Mouse (Mus musculus) hindbrain, embryonic 11.5 days (tissue): ENCODE data around the gene Phgdh. TPM values are rescaled to one million over a fixed set of nuclear protein-coding genes. Genes with fewer than 3 reads are reported as not detected.

Experiments
- ATAC-seq: fragments of 200-750 bp; cut with Nextera tagmentation; 2 replicates; pipeline ENCODE4 v1.8.0; 2017; ENCODE audit warnings: mild to moderate bottlenecking, moderate TSS enrichment, moderate library complexity; ENCODE audit not compliant: low FRiP score
- DNase-seq: peaks from one replicate; pipeline ENCODE4 v3.0.0-alpha.2; 2015; ENCODE audit warnings: low spot score
- H3K27ac ChIP-seq: fragments of 300-500 bp; sonication (generic); 2 replicates; pipeline ENCODE4 v1.5.1; 2014; ENCODE audit warnings: mild to moderate bottlenecking, low read depth, low read length
- H3K27me3 ChIP-seq: fragments of 300-500 bp; sonication (generic); 2 replicates; pipeline ENCODE4 v1.6.1; 2014; ENCODE audit warnings: mild to moderate bottlenecking, low read length, moderate library complexity, mixed read lengths; ENCODE audit not compliant: control insufficient read depth, insufficient read depth
- H3K36me3 ChIP-seq: fragments of 300-500 bp; sonication (generic); 2 replicates; pipeline ENCODE4 v1.6.1; 2014; ENCODE audit warnings: mild to moderate bottlenecking, low read length, moderate library complexity, mixed read lengths; ENCODE audit not compliant: control insufficient read depth, insufficient read depth
- H3K4me1 ChIP-seq: fragments of 300-500 bp; sonication (generic); replicated peaks from 2 replicates; pipeline ENCODE4 v1.6.1; 2014; ENCODE audit warnings: low read length, mixed read lengths; ENCODE audit not compliant: control insufficient read depth, insufficient read depth
- H3K4me2 ChIP-seq: fragments of 300-500 bp; sonication (generic); replicated peaks from 2 replicates; pipeline ENCODE4 v1.6.1; 2014; ENCODE audit warnings: mild to moderate bottlenecking, low read depth, low read length
- H3K4me3 ChIP-seq: fragments of 300-500 bp; sonication (generic); 2 replicates; pipeline ENCODE4 v1.5.1; 2014; ENCODE audit warnings: low read depth, low read length
- H3K9ac ChIP-seq: fragments of 300-500 bp; sonication (generic); 2 replicates; pipeline ENCODE4 v1.6.1; 2014; ENCODE audit warnings: low read depth, low read length
- H3K9me3 ChIP-seq: fragments of 300-500 bp; sonication (generic); 2 replicates; pipeline ENCODE4 v1.6.1; 2016; ENCODE audit warnings: low read length; ENCODE audit not compliant: control insufficient read depth
- WGBS: fragments of 180-500 bp; shearing (Covaris S2); extraction: QIAGEN DNeasy Blood & Tissue Kit; methylation state at CpG from one replicate; pipeline ENCODE4 v1.1.7; 2014; 5-methylcytosine and 5-hydroxymethylcytosine counted together
- polyA plus RNA-seq: library from polyadenylated mRNA; unstranded; fragments of >200 nt; fragmentation: Nextera tagmentation; extraction: Ambion mirVana; gene quantifications from 2 replicates; pipeline ENCODE4 v1.2.1, GENCODE M21; 2014

Gene Phgdh
- polyA plus RNA-seq, 1 experiment from 2014 or later: 319 TPM

- Histone ChIP-seq H3K4me2 (no peak overlapping the region), H3K36me3 (no peaks in the 10 kb centered on the region), H3K27me3 (no peaks in the 10 kb centered on the region), H3K9ac (no peak overlapping the region), H3K27ac (0 out of 2 replicates have a peak overlapping the region, but pooled peaks have one; percentile 6), H3K9me3 (no peaks in the 10 kb centered on the region), H3K4me1 (no peaks in the 10 kb centered on the region), H3K4me3 (no peak overlapping the region)
- ATAC-seq (no peak), DNase-seq (no peak)
- 58% methylated on average over 6 of the region's 6 CpGs for WGBS
These were observed 16.2 kb upstream of the Phgdh start for GRCm38 (mm10) chr3:98356026-98356365.

GRCm38 (mm10) chr3:98355344-98356025 is 15.7 kb upstream of the Phgdh start:
- H3K4me2 ChIP-seq: no peak overlapping the region
- WGBS: 63% methylated on average over 10 of the region's 10 CpGs
- H3K27ac ChIP-seq: no peak overlapping the region
- no peak overlapping the region for H3K9ac ChIP-seq
- H3K9me3 ChIP-seq: no peaks in the 10 kb centered on the region
- no peak overlapping the region for H3K4me3 ChIP-seq
- no peaks in the 10 kb centered on the region for H3K4me1 ChIP-seq
- no peaks in the 10 kb centered on the region for H3K36me3 ChIP-seq
- DNase-seq (peak; percentile 28), ATAC-seq (peak; percentile 86)
- H3K27me3 ChIP-seq: no peaks in the 10 kb centered on the region

DNA sequence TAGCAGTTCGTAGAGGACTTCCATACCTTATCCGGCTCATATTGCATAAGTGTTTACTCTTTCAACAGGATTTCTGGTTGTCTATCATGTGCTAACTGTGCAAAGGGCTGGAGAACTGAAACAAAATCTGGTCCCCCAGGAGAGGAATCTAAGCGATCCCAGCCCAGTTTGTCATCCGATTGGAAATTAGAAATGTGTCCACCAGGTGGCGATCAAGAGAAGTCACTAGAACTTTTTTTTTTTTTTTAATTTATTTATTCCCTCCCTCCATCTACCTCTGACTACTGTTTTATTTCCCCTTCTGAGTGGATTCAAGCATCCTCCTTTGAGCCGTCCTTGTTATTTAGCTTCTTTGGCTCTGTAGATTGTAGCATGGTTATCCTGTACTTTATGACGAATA is 14.1 kb upstream of the Phgdh start:
- Histone ChIP-seq H3K9ac (no peak overlapping the region), H3K27ac (no peak overlapping the region), H3K4me3 (no peak overlapping the region), H3K4me1 (no peaks in the 10 kb centered on the region), H3K36me3 (no peaks in the 10 kb centered on the region), H3K9me3 (no peaks in the 10 kb centered on the region), H3K4me2 (no peak overlapping the region), H3K27me3 (no peaks in the 10 kb centered on the region)
- WGBS: 34% methylated on average over 7 of the region's 7 CpGs
- DNase-seq: peak; percentile 85
- ATAC-seq: no peak

DNA sequence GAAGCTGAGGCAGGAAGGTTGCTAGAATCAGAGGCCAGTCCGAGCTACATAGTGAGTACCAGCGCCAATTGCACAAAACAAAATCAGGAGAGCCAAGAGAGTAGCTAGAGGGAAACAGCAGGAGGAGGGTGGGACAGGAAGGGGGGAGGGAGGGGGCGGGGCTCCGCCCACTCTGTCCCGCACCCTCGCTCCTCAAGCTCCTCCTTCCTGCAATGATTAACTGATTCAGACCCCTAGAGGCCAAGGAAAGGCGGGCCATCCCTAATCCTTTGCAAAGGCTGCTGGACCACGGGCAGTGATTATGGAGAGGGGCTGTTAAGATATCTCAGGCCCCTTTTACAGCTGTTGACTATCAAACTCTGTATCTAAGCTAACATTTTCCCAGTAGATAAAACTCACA is 8.9 kb upstream of the Phgdh start:
- no peak overlapping the region for H3K9ac ChIP-seq
- no peaks in the 10 kb centered on the region for H3K27me3 ChIP-seq
- no peaks in the 10 kb centered on the region for H3K36me3 ChIP-seq
- H3K4me2 ChIP-seq: no peak overlapping the region
- DNase-seq: peak; percentile 24
- H3K4me1 ChIP-seq: no peaks in the 10 kb centered on the region
- H3K4me3 ChIP-seq: no peak overlapping the region
- ATAC-seq: peak; percentile 64
- no peak overlapping the region for H3K27ac ChIP-seq
- H3K9me3 ChIP-seq: no peaks in the 10 kb centered on the region
- 17% methylated on average over 8 of the region's 8 CpGs for WGBS

GRCm38 (mm10) chr3:98348106-98348505 is 8.3 kb upstream of the Phgdh start:
- Histone ChIP-seq H3K4me2 (no peak overlapping the region), H3K27me3 (no peaks in the 10 kb centered on the region), H3K9ac (no peak overlapping the region), H3K36me3 (no peaks in the 10 kb centered on the region), H3K9me3 (no peaks in the 10 kb centered on the region), H3K4me1 (no peaks in the 10 kb centered on the region), H3K4me3 (no peak overlapping the region), H3K27ac (no peak overlapping the region)
- WGBS: 81% methylated on average over 6 of the region's 6 CpGs
- ATAC-seq (no peak), DNase-seq (no peak)

DNA sequence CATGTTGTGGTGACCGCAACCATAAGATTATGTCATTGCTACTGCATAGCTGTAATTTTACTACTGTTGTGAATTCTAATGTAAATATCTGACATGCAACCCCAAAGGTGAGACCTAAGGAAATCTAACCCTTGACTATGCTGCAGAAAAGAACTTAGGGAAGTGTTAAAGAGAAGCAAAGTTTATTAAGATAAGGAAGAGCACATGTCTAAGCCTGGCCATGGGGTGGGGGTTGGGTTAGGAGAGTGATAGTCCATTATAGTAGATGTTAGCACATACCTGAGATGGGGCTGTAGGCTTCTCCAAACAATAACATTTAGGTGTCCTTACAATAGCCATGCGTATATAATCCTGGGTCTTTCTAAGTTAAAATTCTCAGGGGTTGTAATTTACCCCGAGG is 3.4 kb upstream of the Phgdh start:
- no peak for ATAC-seq
- H3K4me2 ChIP-seq: no peak overlapping the region
- no peak overlapping the region for H3K9ac ChIP-seq
- H3K4me3 ChIP-seq: no peak overlapping the region
- WGBS: 92% methylated on average over 3 of the region's 3 CpGs
- peaks cover 2% of the 10 kb centered on the region; the same call in 1 of the 2 replicates for H3K4me1 ChIP-seq
- no peaks in the 10 kb centered on the region for H3K9me3 ChIP-seq
- no peak for DNase-seq
- no peaks in the 10 kb centered on the region for H3K36me3 ChIP-seq
- H3K27me3 ChIP-seq: no peaks in the 10 kb centered on the region
- H3K27ac ChIP-seq: no peak overlapping the region

DNA sequence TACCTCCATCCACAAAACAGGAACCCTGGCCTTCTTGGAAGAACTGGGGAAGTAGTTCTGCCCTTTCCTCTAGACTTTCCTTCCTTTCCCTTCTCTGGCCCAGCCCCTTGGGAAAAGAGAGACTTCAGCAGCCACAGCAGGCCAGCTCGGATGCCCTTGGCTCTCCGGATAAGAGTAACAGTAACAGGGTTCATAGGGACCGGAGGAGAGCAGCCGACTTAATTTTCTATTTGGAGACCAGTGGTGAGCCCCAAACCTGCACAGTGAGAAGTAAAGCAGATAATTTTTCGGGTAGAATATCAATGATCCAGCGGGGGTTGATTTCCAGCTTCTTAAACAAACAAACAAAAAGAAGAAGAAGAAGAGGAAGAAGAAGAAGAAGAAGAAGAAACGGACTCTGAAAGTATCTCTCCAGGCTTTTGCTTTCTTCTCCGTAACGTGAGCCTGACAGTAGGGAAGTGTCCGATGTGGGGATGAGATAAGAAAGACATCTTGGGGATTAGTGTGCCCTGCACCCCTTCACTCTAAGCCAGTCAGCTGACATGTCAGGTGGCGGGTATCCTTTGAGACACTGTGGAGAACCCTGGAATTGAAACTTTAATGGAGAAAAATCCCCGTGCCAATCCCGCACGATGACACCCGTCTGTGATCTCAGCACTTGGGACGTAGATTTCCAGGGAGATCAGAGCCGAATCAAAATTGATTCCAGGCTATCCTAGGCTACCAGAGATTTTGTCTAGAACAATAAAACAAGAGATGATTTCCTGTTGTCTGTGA is 1.2 kb upstream of the Phgdh start:
- H3K36me3 ChIP-seq: no peaks in the 10 kb centered on the region
- 88% methylated on average over 17 of the region's 17 CpGs for whole genome bisulfite sequencing
- DNase-seq: no peak
- H3K27ac ChIP-seq: no peak overlapping the region
- H3K4me2 ChIP-seq: no peak overlapping the region
- ATAC-seq: no peak
- H3K27me3 ChIP-seq: no peaks in the 10 kb centered on the region
- no peak overlapping the region for H3K9ac ChIP-seq
- peaks cover 5% of the 10 kb centered on the region; the same call in 1 of the 2 replicates for H3K4me1 ChIP-seq
- H3K4me3 ChIP-seq: no peak overlapping the region
- H3K9me3 ChIP-seq: no peaks in the 10 kb centered on the region

GRCm38 (mm10) chr3:98339097-98339705 is 589 bp downstream of the Phgdh start:
- DNase-seq: peak; percentile 62

More at GRCm38 (mm10) chr3:98339097-98339705, 589 bp downstream of the Phgdh start:
- H3K27me3 ChIP-seq: no peaks in the 10 kb centered on the region
- peak overlapping the region; percentile 79 for H3K9ac ChIP-seq
- H3K36me3 ChIP-seq: no peaks in the 10 kb centered on the region
- under 1% methylated on average over 43 of the region's 46 CpGs for WGBS
- peaks cover 6% of the 10 kb centered on the region; the same call in 1 of the 2 replicates for H3K4me1 ChIP-seq
- H3K4me2 ChIP-seq: peak overlapping the region; percentile 98
- H3K27ac ChIP-seq: peak overlapping the region; percentile 42; the same call in 1 of the 2 replicates
- no peaks in the 10 kb centered on the region for H3K9me3 ChIP-seq
- peak overlapping the region; percentile 76 for H3K4me3 ChIP-seq
- peak; percentile 52 for ATAC-seq
